Mouse (Mus musculus) heart, embryonic 16.5 days (tissue): ENCODE results near the gene Gm2174. TPM values are rescaled to one million over a fixed set of nuclear protein-coding genes. Genes with fewer than 3 reads are reported as not detected.

Experiments used
- ATAC-seq: fragments of 200-750 bp; cut with Nextera tagmentation; replicated peaks from 2 replicates; pipeline ENCODE4 v1.8.0; 2017; ENCODE audit warnings: moderate number of reproducible peaks; ENCODE audit not compliant: insufficient read depth, low FRiP score; ENCODE audit errors: extremely low read depth
- H3K27ac ChIP-seq: fragments of 300-500 bp; sonication (generic); 2 replicates; pipeline ENCODE4 v1.5.1; 2014; ENCODE audit warnings: mild to moderate bottlenecking, low read length, control low read depth, moderate library complexity
- H3K27me3 ChIP-seq: fragments of 300-500 bp; sonication (generic); 2 replicates; pipeline ENCODE4 v1.6.1; 2014; ENCODE audit warnings: low read length, mixed read lengths; ENCODE audit not compliant: control insufficient read depth, insufficient read depth
- H3K36me3 ChIP-seq: fragments of 300-500 bp; sonication (generic); 2 replicates; pipeline ENCODE4 v1.6.1; 2014; ENCODE audit not compliant: control insufficient read depth, insufficient read depth
- H3K4me1 ChIP-seq: fragments of 300-500 bp; sonication (generic); 2 replicates; pipeline ENCODE4 v1.6.1; 2014; ENCODE audit warnings: low read length, mixed read lengths; ENCODE audit not compliant: control insufficient read depth, insufficient read depth
- H3K4me2 ChIP-seq: fragments of 300-500 bp; sonication (generic); 2 replicates; pipeline ENCODE4 v1.6.1; 2014; ENCODE audit warnings: low read depth, mild to moderate bottlenecking, control low read depth, low read length
- H3K4me3 ChIP-seq: fragments of 300-500 bp; sonication (generic); 2 replicates; pipeline ENCODE4 v1.5.1; 2014; ENCODE audit warnings: mild to moderate bottlenecking, control low read depth, low read length
- H3K9ac ChIP-seq: fragments of 300-500 bp; sonication (generic); 2 replicates; pipeline ENCODE4 v1.6.1; 2014; ENCODE audit warnings: low read length, control low read depth
- H3K9me3 ChIP-seq: fragments of 300-500 bp; sonication (generic); replicated peaks from 2 replicates; pipeline ENCODE4 v1.6.1; 2016; ENCODE audit warnings: low read length; ENCODE audit not compliant: control insufficient read depth
- WGBS: fragments of 180-500 bp; shearing (Covaris S2); extraction: QIAGEN DNeasy Blood & Tissue Kit; methylation state at CpG from one replicate; pipeline ENCODE4 v1.1.7; 2014; 5-methylcytosine and 5-hydroxymethylcytosine counted together
- polyA plus RNA-seq: library from polyadenylated mRNA; unstranded; fragments of >200 nt; fragmentation: Nextera tagmentation; extraction: Ambion mirVana; gene quantifications from 2 replicates; pipeline ENCODE4 v1.2.1, GENCODE M21; 2015

Gm2174 gene
- polyA plus RNA-seq: 1.2 and 1.9 TPM in 2 replicates

DNA sequence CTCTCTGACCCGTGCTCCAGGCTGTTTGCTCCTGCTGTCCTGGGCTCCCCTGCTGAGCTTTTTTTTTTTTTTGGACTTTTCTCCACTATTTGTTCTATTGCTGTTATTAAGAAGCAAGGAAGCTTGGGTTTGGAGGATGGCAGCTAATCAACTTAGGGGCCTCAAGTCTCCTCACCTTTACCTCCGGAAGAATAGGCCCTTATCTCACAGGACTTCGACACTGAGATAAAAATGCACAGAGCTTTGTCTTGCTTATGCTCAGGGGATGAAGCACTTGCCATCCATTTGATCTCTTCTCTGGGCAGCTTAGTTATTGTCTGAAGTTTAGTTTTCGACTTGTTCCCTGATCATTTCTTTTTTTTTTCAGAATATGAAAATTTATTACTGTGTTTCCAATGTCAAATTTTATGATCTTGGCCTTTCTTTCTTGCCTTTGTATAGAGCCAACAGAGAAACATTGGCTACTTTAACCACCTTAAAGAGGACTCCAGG, at the start of gene Gm2174:
Gene Gm2174, plus strand, starts transcription at position 442 of the 492 bp plus-strand sequence.
- H3K27me3 ChIP-seq: no peaks in the 10 kb centered on the region
- H3K4me1 ChIP-seq: no peaks in the 10 kb centered on the region
- no peak for ATAC-seq
- no peak within 1 kb of the TSS for H3K9ac ChIP-seq
- WGBS: 51% methylated on average over 4 of the region's 4 CpGs
- H3K4me2 ChIP-seq: peak within 1 kb of the TSS; percentile 9; the same call in 1 of the 2 replicates
- peak within 1 kb of the TSS; percentile 58 for H3K27ac ChIP-seq
- H3K36me3 ChIP-seq: no peaks in the 10 kb centered on the region
- no peak within 1 kb of the TSS for H3K4me3 ChIP-seq
- no peaks in the 10 kb centered on the region for H3K9me3 ChIP-seq

DNA sequence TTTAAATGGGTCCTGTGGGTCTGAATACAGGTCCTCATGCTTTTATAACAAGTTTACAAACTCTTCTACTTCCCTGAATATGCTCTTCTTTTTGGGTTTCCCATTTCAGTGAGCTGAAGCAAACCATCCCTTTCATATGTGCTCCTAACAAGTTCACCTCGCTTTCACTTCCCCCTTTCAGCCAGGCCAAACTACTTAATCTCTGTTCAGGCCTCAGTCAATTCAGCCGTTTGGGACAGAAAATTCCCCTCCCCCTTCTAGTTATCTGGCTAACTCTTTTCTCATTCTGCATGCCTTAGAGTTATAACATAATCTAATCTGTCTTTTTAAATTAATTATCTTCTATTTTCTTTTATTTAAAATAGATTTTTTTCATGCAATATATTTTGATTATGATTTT, 43.1 kb upstream of the Gm2174 start:
- H3K36me3 ChIP-seq: no peaks in the 10 kb centered on the region
- 28% methylated on average over 2 of the region's 2 CpGs for WGBS
- H3K9me3 ChIP-seq: no peaks in the 10 kb centered on the region; the same call in 1 of the 2 replicates

DNA sequence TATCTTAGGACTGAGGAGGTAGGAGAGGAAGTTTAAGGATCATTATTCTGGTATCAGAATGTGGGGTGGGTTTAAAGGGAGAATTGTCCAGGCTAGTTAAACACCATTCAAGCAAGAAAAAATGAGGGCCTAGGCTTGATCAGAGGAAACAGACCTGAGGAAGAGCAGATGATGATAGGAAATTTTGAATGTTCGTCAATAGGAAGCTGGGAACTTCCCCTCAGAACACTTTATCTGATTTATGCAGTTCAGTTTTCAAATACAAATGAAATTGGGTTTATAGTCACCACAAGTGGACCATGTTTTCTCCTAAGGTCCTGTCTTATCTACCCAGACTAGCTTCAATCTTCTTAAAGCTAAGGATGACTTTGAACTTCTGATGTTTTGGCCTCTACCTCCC, 42.3 kb upstream of the Gm2174 start:
- no peaks in the 10 kb centered on the region; the same call in 1 of the 2 replicates for H3K9me3 ChIP-seq
- no peak overlapping the region for H3K27ac ChIP-seq
- no peaks in the 10 kb centered on the region for H3K4me1 ChIP-seq
- H3K4me2 ChIP-seq: no peak overlapping the region
- WGBS: 57% methylated on average over 1 of the region's 1 CpGs
- no peak overlapping the region for H3K4me3 ChIP-seq
- H3K27me3 ChIP-seq: no peaks in the 10 kb centered on the region
- ATAC-seq: no peak
- no peaks in the 10 kb centered on the region for H3K36me3 ChIP-seq
- H3K9ac ChIP-seq: no peak overlapping the region

More for the DNA sequence above, 43.1 kb upstream of the Gm2174 start:
- H3K27ac ChIP-seq: no peak overlapping the region
- ATAC-seq: no peak
- no peaks in the 10 kb centered on the region for H3K4me1 ChIP-seq
- no peak overlapping the region for H3K4me3 ChIP-seq
- no peak overlapping the region for H3K9ac ChIP-seq
- no peaks in the 10 kb centered on the region for H3K27me3 ChIP-seq
- no peak overlapping the region for H3K4me2 ChIP-seq

DNA sequence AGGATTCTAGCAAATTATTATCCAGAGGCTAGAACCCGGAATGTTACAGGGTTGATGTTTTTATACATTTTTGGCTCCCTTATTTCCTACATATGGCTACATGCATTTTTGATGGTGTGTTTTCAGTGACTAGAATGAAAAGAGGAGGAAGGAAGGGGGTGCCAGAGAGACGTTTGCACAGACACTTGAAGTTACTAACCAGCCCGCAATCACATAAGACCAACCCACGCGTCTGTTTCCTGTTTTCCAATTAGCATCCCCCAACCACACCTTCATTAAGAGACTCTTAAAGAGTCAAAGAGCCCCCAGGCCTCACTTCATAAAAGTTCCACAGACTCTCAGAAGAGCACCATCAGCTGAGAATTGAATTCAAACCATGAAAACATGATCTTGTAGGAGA, 41.6 kb upstream of the Gm2174 start:
- Histone ChIP-seq H3K9me3 (no peaks in the 10 kb centered on the region; the same call in 1 of the 2 replicates), H3K4me1 (no peaks in the 10 kb centered on the region), H3K9ac (no peak overlapping the region), H3K4me3 (no peak overlapping the region), H3K36me3 (no peaks in the 10 kb centered on the region), H3K27me3 (no peaks in the 10 kb centered on the region), H3K4me2 (no peak overlapping the region), H3K27ac (no peak overlapping the region)
- no peak for ATAC-seq
- 54% methylated on average over 5 of the region's 5 CpGs for WGBS

DNA sequence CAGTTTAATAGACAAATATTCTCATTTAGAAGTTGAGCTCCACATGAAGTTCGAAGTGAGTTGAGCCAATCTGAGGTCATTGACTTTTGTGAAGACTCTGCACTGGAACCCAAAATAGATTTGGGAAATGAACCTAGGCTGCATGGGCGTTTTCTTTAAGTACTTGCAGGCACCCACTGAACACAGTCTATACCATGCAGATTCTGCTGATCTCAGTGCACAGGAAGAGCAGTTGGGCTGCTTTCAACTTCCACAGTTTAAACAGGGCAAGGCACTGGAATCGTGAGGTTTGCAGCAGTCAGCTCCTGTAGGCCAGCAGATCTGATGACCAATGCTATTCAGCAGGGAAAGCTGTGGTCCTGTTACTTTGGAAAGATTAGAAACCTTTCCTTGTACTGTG, 31.5 kb upstream of the Gm2174 start:
- no peaks in the 10 kb centered on the region for H3K4me1 ChIP-seq
- no peaks in the 10 kb centered on the region for H3K36me3 ChIP-seq
- no peaks in the 10 kb centered on the region for H3K27me3 ChIP-seq
- 45% methylated on average over 3 of the region's 3 CpGs for WGBS
- ATAC-seq: no peak
- H3K9me3 ChIP-seq: no peaks in the 10 kb centered on the region
- no peak overlapping the region for H3K4me2 ChIP-seq
- no peak overlapping the region for H3K4me3 ChIP-seq
- no peak overlapping the region for H3K27ac ChIP-seq
- H3K9ac ChIP-seq: no peak overlapping the region

DNA sequence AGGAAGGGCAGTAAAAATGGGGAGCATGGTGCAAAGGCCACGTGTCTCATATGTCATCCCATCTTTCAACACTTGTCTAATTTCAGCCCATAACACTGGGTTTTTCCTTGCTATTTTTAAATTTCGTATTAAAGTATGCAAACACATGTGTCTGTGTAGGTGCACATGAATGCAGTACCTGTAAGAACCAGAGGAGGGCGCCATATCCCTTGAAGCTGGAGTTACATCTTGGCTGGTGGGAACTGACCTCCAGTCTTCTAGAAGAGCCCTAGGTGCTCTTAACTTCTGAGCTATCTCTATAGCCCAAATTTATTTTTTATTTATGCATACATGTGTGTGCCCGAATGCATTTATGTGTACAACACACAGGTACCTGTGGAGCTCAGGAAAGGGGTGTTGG, 30.2 kb upstream of the Gm2174 start:
- no peaks in the 10 kb centered on the region for H3K4me1 ChIP-seq
- H3K36me3 ChIP-seq: no peaks in the 10 kb centered on the region
- WGBS: 55% methylated on average over 4 of the region's 4 CpGs
- no peak overlapping the region for H3K9ac ChIP-seq
- no peaks in the 10 kb centered on the region for H3K9me3 ChIP-seq
- H3K27me3 ChIP-seq: no peaks in the 10 kb centered on the region
- no peak overlapping the region for H3K27ac ChIP-seq
- H3K4me3 ChIP-seq: no peak overlapping the region
- H3K4me2 ChIP-seq: no peak overlapping the region
- no peak for ATAC-seq

DNA sequence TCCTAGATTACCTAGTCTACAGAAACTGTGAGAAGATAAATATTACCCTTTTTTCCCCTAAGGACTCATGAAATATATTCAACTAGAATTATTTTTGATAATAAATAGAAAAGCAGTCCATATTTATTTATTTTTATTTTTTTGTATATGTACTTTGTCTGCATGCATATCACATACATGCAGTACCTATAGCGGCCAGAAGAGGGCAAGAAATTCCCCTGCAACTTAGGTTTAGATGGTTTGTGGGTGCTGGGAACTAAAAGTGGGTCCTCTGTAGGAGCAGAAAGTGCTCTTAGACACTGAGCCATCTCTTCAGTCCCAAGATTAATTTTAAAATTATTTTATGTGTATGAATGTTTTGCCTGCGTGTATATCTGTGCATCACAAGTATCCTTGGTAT, 17.2 kb upstream of the Gm2174 start:
- no peak for ATAC-seq
- WGBS: 52% methylated on average over 2 of the region's 2 CpGs
- Histone ChIP-seq H3K36me3 (no peaks in the 10 kb centered on the region), H3K4me1 (no peaks in the 10 kb centered on the region), H3K27ac (no peak overlapping the region), H3K27me3 (no peaks in the 10 kb centered on the region), H3K9me3 (no peaks in the 10 kb centered on the region), H3K9ac (no peak overlapping the region), H3K4me2 (no peak overlapping the region), H3K4me3 (no peak overlapping the region)

DNA sequence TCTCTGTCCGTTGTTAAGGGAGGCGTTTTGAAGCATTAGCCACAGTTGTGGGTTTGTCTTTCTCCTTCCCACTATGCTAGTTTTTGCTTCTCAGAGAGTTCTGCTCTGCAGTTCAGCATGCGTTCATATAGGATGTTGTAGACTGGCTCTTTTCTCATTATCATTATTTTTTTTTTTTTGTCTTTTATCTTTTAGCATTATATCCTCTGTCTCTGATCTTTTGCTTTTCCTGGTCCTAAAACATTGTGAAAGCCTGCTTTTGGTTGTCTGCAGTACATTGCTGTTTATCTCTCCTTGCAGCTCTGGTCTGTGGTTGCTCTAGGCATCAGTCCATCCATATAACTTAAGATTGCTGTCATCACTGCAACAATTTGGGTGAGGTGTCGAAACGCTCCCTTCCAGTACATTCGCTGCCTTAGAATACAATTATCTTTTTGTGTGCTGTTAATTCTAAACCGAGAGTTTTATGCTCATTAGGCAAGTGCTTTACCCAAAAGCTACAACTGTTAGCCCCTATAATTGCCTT, 11.9 kb upstream of the Gm2174 start:
- Histone ChIP-seq H3K36me3 (no peaks in the 10 kb centered on the region), H3K27ac (no peak overlapping the region), H3K4me2 (no peak overlapping the region), H3K4me3 (no peak overlapping the region), H3K4me1 (no peaks in the 10 kb centered on the region), H3K27me3 (no peaks in the 10 kb centered on the region), H3K9ac (no peak overlapping the region), H3K9me3 (no peaks in the 10 kb centered on the region)
- ATAC-seq: no peak
- 35% methylated on average over 7 of the region's 7 CpGs for WGBS

DNA sequence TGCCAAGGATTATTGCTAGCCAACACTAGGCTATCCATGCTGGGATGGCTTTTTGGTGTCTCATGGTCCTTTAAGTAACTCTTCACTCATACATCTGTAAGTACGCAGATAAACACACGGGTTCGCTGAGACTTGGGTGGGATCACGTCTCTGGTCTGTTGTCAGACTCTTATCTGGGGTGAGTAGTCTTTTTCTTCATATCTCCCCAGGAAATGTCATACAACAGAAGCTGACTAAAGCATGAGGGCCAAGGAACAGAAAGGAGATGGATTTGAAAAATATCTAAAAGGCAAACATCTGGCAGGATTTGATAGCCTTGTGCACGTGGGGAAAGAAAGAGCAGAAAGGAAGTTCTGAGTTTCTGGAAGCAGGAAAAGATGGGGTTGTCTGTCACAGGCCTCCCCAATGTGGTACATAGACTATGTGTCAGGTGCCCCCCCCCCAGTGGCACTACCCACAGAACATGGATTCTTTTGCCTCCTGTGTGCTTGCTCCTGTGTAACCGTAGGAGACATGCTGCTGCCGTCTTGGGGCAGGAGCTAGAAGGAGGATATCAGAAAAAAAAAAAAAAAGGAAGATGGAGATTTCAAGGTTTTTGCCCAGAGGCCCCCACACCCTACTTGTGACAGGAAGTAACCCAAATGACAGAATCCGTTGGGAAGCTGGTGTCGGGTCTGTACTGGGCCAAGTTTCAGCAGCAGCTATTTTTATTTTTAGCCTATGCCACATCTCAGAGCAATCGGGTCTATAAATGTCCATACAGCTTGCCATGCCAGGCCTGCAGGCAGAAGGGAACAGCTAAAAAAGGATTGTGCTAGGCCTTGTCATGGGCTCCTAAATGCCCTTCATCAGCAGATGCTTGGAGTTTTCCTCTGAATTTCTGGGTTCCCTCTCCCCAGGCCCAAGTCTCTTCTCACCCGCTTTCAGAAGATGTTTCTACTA, 1.0 kb upstream of the Gm2174 start:
- H3K4me2 ChIP-seq: peak overlapping the region; percentile 9; the same call in 1 of the 2 replicates
- no peaks in the 10 kb centered on the region for H3K4me1 ChIP-seq
- no peaks in the 10 kb centered on the region for H3K36me3 ChIP-seq
- peak overlapping the region; percentile 58 for H3K27ac ChIP-seq
- H3K9ac ChIP-seq: no peak overlapping the region
- 46% methylated on average over 11 of the region's 11 CpGs for WGBS
- no peaks in the 10 kb centered on the region for H3K27me3 ChIP-seq
- no peaks in the 10 kb centered on the region for H3K9me3 ChIP-seq
- no peak overlapping the region for H3K4me3 ChIP-seq
- peak; percentile 60 for ATAC-seq
